Mouse (Mus musculus): ENCODE data around the gene Cbx6. TPM values are rescaled to one million over a fixed set of nuclear protein-coding genes. Genes with fewer than 3 reads are reported as not detected.
"Not testable (repeated sequence)": the region's sequence is repeated elsewhere in the genome, so short reads cannot be mapped to it uniquely, and the experiment has no call there.

Cbx6 gene
- polyA plus RNA-seq, 1 experiment from 2014 or later: 39.7 TPM

DNA sequence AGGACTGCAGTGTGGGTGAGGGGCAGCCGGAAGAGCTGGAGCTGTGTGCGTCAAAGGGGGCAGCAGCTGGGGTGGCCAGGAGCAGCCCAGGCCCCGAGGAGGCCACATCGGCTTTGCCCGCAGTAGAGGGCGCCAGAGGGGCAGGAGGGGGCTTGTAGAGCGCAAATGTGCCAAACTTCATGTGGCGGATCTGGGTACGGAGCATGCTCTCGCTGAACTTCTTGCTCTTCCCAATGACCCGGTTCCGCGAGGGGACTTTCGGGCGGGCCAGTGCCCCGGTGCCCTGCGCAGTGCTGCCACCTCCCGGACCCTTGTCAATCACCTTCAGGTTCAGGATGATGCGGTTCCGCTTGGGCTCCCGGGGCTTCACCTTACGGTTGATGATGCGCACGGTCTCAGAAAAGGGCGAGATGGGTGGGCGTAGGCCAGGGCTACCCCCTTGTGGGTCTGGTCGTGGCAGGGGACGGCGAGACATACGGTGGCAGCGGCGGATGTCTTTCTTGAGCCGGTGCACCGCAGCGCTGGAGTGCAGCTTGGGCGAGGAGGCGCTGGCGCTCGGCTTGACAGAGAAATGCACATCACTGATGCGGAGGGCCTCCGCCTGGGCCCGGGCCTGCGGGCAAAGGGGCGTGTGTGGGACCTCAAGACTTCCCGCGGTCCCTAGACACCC lies 6.0 kb downstream of the Cbx6 start:
- Histone ChIP-seq H3K9ac (no peak overlapping the region), H3K4me1 (replicated peaks) (peaks cover 45% of the 10 kb centered on the region), H3K9me3 (no peaks in the 10 kb centered on the region), H3K4me3 (replicated peaks) (no peak overlapping the region), H3K27me3 (replicated peaks) (no peaks in the 10 kb centered on the region), H3K36me3 (0 out of 2 replicates have a peak, but pooled peaks cover 10% of the 10 kb centered on the region), H3K27ac (no peak overlapping the region), H3K4me2 (replicated peaks) (peak overlapping the region; percentile 10; the same call in 1 of the 2 replicates)
- 57% methylated on average over 46 of the region's 46 CpGs for WGBS
- no peak for ATAC-seq

DNA sequence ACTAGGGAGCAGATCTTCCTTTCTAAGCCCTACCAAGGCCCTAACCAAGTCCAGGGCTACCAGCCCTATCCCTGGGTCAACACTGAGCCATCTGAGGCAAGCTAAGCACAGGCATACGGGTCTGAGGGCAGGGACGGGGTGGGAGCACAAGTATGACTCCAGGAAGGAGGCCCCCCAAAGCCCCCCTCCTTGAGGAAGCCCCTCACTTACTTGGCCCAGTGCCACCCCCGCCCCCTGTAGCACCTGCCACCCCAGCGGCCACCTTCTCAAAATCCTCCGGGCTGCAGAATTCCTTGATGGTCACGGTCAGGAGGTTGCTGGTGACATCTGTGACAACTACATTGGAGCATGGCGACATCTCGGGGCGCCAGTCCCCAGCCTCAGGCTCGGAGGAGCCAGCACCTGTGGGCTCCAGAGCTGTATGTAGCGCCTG lies 6.7 kb downstream of the Cbx6 start:
- Histone ChIP-seq H3K4me1 (replicated peaks) (peaks cover 44% of the 10 kb centered on the region), H3K4me3 (replicated peaks) (no peak overlapping the region), H3K4me2 (replicated peaks) (no peak overlapping the region), H3K9me3 (no peaks in the 10 kb centered on the region), H3K36me3 (0 out of 2 replicates have a peak, but pooled peaks cover 10% of the 10 kb centered on the region), H3K27ac (no peak overlapping the region), H3K27me3 (replicated peaks) (no peaks in the 10 kb centered on the region), H3K9ac (no peak overlapping the region)
- ATAC-seq: no peak
- WGBS: 90% methylated on average over 11 of the region's 11 CpGs

DNA sequence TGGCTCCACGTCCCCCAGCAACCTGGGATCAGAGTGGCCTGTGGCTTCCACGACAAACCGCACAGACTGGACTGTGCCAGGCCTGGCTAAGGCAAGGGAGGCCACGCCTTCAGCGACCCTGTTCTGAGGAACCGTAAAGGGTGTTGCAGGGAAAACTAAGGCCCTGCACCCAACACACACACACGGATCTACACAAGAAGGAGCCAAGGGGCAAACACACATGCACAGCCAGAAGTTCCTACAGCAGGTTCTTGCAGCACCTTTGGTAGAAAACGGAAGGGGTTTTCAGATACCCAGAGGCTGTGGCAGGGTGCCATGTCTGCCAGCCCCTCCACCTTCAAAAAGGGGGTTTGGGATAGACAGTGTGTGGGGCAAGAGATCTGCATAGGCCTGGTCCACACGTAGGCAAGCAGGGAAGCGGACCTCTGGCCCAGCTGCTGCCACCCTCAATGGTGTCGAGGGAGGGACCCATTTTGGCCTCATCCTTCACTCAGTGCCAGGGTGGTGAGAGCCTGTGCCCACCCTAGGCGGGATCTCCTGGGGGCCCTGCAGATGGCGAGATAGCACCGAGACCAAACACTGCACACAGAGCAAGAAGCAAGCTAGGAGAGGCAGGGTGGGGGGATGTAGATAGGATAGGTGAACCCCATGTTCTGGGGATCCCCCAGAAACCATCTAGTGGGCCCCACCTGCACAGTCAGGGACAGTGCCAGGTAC lies 7.3 kb downstream of the Cbx6 start:
- Histone ChIP-seq H3K4me1 (replicated peaks) (peaks cover 39% of the 10 kb centered on the region), H3K9me3 (no peaks in the 10 kb centered on the region), H3K9ac (no peak overlapping the region), H3K36me3 (0 out of 2 replicates have a peak, but pooled peaks cover 10% of the 10 kb centered on the region), H3K4me2 (replicated peaks) (no peak overlapping the region), H3K4me3 (replicated peaks) (no peak overlapping the region), H3K27me3 (replicated peaks) (no peaks in the 10 kb centered on the region), H3K27ac (no peak overlapping the region)
- ATAC-seq: no peak
- WGBS: 90% methylated on average over 14 of the region's 14 CpGs

DNA sequence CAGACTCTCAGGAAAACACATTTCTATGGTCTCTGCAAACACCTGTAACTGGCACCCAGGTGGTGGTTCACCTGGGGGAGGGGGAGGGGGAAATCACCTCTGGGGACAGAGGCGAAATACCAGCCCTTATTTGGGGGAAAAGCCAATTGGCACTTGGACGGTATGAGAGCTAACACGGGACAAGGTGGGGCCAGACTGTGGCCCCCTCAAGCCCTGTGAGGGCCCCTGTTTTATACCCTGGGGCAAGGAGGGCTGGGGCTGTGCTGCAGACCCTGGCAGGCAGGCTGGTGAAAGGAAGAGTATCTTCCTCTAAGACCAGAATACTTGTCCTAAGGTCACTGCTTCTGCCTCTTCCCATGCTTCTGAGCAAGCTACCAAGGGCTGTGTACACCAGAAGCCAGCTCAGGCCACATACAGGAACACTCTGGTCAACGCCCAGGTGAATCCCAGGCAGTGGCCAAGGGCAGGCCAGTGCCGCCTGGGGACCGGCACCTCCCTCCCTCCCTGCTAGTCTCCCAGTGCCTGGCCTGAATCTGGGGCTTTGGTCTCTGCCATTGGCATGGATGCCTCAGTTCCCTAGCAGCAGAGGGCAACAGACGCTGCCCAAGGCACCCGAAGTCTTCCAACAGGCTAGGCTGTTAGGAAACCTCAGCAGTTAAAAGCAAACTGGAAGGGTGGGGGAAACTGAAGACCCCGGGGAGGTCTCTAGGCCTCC lies 8.1 kb downstream of the Cbx6 start:
- peaks cover 32% of the 10 kb centered on the region for H3K4me1 ChIP-seq (replicated peaks)
- ATAC-seq: no peak
- H3K27me3 ChIP-seq (replicated peaks): no peaks in the 10 kb centered on the region
- H3K4me3 ChIP-seq (replicated peaks): no peak overlapping the region
- WGBS: 84% methylated on average over 9 of the region's 9 CpGs
- H3K36me3 ChIP-seq: 0 out of 2 replicates have a peak, but pooled peaks cover 10% of the 10 kb centered on the region
- H3K9me3 ChIP-seq: no peaks in the 10 kb centered on the region
- no peak overlapping the region for H3K27ac ChIP-seq
- H3K4me2 ChIP-seq (replicated peaks): no peak overlapping the region
- H3K9ac ChIP-seq: no peak overlapping the region

DNA sequence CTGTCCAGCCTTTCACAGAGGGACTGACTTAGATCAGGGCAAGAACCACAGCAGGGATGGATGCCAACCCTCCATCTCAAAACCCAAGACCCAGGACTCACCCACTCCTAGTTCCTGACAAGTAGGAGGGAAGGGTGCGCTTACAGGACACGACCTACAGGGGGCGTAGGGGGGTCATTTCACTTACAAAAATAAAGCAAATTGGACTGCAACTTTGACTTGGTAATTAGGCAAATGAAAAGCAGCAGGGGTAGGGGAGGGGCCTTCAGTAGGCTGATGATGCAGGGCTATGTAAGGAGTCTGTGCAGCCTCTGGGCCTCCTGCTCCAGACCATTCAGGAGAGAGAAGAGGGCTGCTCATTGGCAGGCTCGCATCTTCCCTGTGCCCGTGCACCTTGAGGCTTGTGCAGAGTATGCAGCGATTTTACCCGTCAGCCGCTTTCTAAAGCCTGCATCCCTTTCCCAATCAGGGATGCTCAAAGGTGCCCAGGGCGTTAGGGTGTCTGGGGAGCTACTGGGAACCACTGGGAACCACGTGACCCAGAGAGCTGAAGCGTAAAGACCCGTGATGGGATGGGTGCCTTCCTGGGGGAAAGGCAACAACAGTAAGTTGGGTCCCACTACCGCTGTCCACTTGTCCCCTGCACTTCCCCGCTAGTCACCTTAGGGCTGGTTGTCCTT lies 9.2 kb downstream of the Cbx6 start:
- ATAC-seq: no peak
- H3K36me3 ChIP-seq: 0 out of 2 replicates have a peak, but pooled peaks cover 10% of the 10 kb centered on the region
- no peaks in the 10 kb centered on the region for H3K9me3 ChIP-seq
- H3K4me1 ChIP-seq (replicated peaks): peaks cover 26% of the 10 kb centered on the region
- H3K27me3 ChIP-seq (replicated peaks): no peaks in the 10 kb centered on the region
- no peak overlapping the region for H3K9ac ChIP-seq
- no peak overlapping the region for H3K27ac ChIP-seq
- 70% methylated on average over 14 of the region's 14 CpGs for WGBS
- no peak overlapping the region for H3K4me3 ChIP-seq (replicated peaks)
- no peak overlapping the region for H3K4me2 ChIP-seq (replicated peaks)

DNA sequence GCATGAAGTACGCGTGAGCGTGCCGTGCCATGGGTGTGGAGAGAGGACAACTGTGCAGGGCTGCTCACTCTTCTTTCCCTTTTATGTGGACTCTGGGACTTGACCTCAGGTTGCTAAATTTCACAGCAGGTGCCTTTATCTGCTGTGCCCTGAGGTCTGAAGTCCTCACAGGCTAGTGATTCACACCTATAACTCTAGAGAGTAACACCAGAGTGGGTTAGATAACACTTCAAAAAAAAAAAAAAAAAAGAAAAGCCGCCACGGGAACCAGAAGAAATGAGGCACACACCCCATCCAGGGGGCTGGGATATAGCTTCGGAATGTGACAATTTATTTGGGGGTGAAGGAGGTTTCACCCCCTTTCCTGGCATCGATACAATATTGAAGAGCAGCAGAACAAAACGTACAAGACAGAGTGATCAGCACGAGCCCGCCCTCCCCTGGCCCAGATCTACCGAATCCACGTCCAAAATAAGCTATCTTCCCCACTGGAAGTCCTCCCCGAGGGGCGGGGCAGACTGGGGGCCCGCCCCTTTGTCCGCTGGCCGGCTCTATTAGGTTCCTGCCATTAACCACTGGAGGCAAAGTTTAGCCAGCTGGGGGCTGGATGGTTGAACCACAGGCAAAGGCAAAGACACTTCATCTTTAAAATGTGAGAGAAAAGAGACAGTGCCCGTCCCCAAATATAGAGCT lies 10.8 kb downstream of the Cbx6 start:
- H3K27ac ChIP-seq: no peak overlapping the region
- H3K27me3 ChIP-seq (replicated peaks): no peaks in the 10 kb centered on the region
- no peaks in the 10 kb centered on the region for H3K9me3 ChIP-seq
- H3K9ac ChIP-seq: no peak overlapping the region
- H3K4me3 ChIP-seq (replicated peaks): no peak overlapping the region
- ATAC-seq: no peak
- WGBS: 55% methylated on average over 19 of the region's 19 CpGs
- peaks cover 21% of the 10 kb centered on the region for H3K4me1 ChIP-seq (replicated peaks)
- no peak overlapping the region for H3K4me2 ChIP-seq (replicated peaks)
- 0 out of 2 replicates have a peak, but pooled peaks cover 7% of the 10 kb centered on the region for H3K36me3 ChIP-seq

DNA sequence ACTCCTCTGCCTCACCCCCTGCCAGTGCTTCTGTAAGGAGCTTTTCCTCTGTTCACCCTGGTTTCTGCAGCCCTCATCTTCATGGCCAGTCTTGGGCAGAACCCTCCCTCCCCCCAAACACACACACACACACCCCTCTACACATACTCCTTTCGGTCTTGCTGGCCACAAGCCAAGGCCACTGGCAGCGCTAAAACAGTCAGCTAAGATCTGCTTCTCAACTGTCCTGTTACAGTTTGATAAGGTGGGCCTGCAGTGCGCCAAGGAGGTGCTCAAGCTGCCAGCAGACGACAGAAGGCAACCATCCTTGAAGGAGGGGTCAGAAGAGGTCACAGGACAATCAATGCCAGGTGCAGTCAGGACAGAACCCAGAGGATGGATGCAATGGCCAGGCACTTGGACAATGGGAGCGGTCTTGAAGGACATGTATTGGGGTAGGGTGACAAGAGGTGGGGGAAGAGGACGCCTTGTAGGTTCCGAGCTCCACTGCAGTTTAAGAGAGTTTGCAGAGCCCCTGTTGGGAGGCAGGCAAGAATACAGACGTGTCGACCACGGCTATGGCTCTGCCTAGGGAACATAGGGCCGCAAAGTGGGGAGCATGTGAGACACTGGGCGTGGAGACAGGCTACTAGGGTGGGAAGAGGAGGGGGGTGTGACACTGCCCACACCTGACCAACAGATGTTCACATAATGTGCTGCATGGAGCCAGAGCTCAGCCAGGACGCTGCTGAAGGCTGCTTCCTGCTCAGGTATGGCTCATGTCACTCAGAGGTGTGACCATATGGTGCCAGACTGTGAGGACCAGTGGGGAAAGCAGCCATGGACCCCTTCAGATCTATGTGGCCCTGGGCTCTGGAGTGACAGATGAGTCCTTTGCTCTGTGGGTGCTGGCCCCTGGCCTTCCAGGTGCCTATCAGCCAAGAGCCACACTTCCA lies 12.0 kb downstream of the Cbx6 start:
- no peak overlapping the region for H3K27ac ChIP-seq
- WGBS: 67% methylated on average over 13 of the region's 13 CpGs
- H3K36me3 ChIP-seq: no peaks in the 10 kb centered on the region
- no peak overlapping the region for H3K4me3 ChIP-seq (replicated peaks)
- peaks cover 10% of the 10 kb centered on the region; the same call in 1 of the 2 replicates for H3K4me1 ChIP-seq (replicated peaks)
- H3K4me2 ChIP-seq (replicated peaks): no peak overlapping the region
- no peaks in the 10 kb centered on the region for H3K27me3 ChIP-seq (replicated peaks)
- H3K9ac ChIP-seq: no peak overlapping the region
- ATAC-seq: 0 out of 2 replicates have a peak, but pooled peaks have one; percentile 18
- H3K9me3 ChIP-seq: no peaks in the 10 kb centered on the region

DNA sequence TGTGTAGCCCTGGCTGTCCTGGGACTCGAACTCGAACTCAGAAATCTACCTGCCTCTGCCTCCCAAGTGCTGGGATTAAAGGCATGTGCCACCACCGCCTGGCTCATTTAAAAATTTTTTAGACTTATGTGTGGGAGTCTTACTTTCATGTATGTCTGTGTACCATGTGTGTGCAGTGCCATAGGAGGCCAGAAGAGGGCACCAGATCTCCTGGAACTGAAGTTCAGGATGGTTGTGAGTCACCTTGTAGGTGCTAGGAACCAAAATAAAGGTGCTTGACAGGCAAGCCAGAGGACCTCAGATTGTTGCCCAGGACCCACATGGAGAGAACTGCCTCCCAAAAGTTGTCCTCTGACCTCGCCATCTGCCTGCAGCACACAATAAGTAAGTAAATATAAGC lies 16.2 kb downstream of the Cbx6 start:
- Histone ChIP-seq H3K4me1 (replicated peaks) (0 out of 2 replicates have a peak, but pooled peaks cover under 1% of the 10 kb centered on the region), H3K27me3 (replicated peaks) (no peaks in the 10 kb centered on the region), H3K36me3 (no peaks in the 10 kb centered on the region), H3K4me3 (replicated peaks) (no peak overlapping the region), H3K9me3 (no peaks in the 10 kb centered on the region), H3K9ac (no peak overlapping the region), H3K4me2 (replicated peaks) (no peak overlapping the region), H3K27ac (no peak overlapping the region)
- ATAC-seq: no peak
- WGBS: 82% methylated on average over 4 of the region's 4 CpGs

DNA sequence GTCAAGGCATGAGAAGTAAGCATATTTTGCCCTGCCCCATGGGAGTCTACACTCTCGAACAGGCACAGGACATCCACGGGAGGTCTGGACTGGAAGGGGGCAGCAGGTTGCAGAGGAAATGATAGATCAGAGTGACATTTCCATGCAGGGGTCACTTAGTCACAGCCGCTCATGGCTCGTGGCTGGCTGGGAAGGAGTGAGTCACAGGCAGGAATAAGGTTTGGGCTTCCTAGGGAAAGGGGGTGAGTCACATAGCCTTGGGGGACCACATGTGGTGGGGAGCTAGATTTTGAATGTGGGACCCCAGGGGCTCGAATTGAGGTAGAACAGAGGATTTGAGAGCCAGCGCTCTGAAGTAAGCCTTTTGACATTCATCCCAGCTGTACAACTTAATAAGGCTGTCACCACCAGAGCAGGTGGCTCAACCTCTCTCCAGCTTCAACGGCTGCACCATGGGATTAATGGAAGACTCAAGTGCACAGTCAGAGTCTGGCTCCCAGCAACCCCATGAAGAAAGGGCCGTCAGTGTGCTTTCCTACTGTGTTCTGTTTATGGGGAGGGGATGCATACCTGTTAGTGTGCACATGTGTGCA lies 20.7 kb downstream of the Cbx6 start:
- Histone ChIP-seq H3K27me3 (replicated peaks) (peaks cover 2% of the 10 kb centered on the region; the same call in 1 of the 2 replicates), H3K9ac (no peak overlapping the region), H3K4me3 (replicated peaks) (no peak overlapping the region), H3K27ac (no peak overlapping the region), H3K9me3 (no peaks in the 10 kb centered on the region), H3K36me3 (no peaks in the 10 kb centered on the region), H3K4me1 (replicated peaks) (no peaks in the 10 kb centered on the region), H3K4me2 (replicated peaks) (no peak overlapping the region)
- ATAC-seq: no peak
- 51% methylated on average over 8 of the region's 8 CpGs for WGBS

DNA sequence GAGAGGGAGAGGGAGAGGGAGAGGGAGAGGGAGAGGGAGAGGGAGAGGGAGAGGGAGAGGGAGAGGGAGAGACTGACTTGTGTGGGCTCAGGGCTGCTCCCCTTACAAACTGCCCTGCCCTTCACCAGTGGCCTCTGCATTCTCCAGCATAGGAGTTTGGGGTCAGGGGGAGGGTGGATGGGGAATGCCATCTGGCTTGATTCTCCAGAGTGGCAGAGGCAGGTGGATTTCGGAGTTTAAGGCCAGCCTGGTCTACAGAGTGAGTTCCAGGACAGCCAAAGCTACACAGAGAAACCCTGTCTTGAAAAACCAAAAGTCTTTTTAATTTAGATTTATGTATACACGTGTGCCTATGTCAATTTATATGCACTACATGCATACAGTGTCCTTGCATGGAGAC lies 21.6 kb downstream of the Cbx6 start:
- not testable (repeated sequence) for H3K4me3 ChIP-seq (replicated peaks); H3K27ac ChIP-seq; H3K27me3 ChIP-seq (replicated peaks); H3K4me1 ChIP-seq (replicated peaks); H3K36me3 ChIP-seq; H3K9ac ChIP-seq; H3K4me2 ChIP-seq (replicated peaks); H3K9me3 ChIP-seq; ATAC-seq
- WGBS: 55% methylated on average over 2 of the region's 2 CpGs
